Mouse (Mus musculus) mesoderm, embryonic 11.5 days (tissue): ENCODE measurements around the gene Stxbp2.

Source experiments
- DNase-seq: peaks from one replicate; pipeline ENCODE4 v3.0.0-alpha.2; 2012; ENCODE audit warnings: low read depth, low spot score

Gene Stxbp2

DNA sequence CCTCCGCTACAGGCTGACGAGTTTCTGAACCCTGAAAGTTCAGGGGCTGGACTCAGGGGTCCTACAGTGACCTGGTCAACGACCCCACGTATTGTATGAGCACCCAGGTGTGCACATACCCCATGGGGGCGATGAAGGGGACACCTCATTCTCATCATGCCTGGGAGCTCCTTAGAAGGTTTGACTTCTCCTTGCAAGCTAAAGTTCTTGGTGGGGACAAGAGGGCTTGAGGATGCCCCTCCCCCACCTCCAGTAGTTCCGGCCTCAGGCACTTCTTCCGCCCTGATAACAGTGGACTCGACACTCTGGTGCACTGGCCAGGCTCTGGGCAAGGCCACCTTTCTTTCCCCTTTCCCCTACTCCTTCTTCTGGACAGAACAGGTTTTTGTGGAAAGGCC is 722 bp downstream of the Stxbp2 start:
- DNase-seq: no peak

DNA sequence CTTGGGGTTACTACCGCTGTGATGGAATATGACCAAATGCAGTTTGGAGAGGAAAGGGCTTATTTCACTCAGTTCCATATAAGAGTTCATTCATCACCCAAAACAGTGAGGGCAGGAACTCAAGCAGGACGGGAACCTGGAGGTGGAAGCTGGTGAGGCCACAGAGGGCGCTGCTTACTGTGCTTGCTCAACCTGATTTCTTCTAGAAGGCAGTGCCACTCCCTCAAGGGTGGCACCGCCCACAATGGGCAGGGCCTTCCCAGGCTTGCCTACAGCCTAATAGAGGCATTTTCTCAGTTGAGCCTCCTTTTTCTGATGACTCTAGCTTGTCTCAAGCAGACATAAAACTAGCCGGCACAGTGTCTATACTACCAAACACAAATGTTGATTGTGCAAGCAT is 15.0 kb downstream of the Stxbp2 start:
- no peak for DNase-seq

DNA sequence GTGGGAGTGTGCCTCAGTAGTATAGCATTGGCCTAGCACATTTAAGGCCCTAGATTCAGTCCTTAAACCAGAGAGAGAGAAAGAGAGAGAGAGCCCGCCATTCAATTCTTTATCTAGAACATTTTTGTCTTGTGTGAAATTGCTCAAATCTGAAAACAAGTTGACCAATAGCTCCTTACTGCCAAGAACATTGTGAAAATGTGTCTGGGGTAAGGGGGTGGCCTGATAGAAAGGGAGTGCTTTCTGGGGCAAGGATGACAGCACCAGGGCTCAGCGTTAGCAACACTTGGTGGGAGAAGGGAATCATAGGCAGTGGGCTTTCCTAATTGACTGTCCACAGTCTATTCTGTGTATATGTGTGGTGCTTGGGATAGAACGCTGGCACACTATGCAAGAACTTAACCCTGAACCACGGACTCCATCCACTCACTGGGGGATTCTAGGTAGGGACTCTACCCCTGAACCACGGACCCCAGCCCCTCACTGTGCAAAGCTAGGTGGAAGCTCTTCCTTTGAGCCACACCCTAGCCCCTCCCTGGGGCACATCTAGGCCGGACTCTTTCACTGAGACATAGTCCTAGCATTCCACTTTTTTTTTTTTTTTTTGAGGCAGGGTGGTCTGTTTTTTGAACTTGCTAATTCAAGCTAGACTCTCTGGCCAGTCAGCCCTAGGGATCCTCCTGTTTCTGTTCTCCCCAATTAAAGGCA is 16.2 kb downstream of the Stxbp2 start:
- no peak for DNase-seq

DNA sequence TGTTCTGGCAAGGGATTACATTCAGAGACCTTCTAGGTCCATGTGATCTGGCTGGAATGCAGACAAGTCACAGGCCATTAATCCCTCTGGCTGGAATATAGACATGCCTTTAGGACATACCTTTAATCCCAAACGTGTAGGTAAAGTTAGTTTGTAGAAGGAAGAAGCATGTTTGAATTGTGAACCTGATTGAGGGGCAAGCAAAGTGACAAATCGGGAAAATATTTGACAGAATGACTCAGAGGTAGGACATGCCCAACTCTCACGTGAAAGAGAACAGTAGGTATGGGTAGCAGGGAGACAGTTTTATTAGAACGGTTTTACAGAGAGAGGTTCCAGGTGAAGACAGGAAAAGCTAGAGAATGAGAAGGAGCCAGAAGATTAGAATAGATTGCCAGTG is 16.8 kb downstream of the Stxbp2 start:
- no peak for DNase-seq

DNA sequence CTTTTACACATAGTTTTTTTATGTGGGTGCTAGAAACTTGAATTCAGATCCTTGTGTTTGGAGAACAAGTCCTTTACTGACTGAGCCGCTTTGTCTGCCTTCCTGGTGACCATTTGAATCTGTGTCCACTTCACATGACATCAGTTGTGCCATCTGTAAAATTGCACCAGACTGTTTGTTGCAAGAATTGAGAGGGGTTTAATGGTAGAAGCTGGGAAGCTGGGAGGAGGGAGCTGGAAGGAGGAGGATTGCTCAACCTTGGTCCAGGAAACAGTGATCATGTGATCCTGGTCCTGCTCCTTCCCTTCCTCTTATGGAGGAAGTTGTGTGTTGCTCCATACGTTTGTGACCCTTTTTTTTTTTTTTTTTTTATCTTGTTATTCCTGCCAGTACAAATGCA is 17.5 kb downstream of the Stxbp2 start:
- DNase-seq: no peak

DNA sequence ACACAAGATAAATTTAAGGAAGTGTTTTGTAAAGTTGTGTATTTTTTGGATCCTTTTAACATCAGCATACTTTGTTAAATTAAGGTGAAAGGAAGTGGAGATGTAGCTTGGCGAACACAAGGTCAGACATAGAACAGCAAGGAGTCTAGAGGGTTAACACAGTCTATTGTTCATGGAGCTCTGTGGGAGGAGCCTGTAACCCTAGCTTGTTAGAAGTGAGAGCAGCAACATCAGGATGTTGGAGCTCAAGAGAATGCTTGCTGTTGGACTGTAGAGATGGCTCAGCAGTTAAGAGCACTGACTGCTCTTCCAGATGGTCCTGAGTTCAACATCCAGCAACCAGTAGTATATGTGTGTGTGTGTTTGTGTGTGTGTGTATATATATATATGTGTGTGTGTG is 18.2 kb downstream of the Stxbp2 start:
- peak; percentile 28 for DNase-seq

DNA sequence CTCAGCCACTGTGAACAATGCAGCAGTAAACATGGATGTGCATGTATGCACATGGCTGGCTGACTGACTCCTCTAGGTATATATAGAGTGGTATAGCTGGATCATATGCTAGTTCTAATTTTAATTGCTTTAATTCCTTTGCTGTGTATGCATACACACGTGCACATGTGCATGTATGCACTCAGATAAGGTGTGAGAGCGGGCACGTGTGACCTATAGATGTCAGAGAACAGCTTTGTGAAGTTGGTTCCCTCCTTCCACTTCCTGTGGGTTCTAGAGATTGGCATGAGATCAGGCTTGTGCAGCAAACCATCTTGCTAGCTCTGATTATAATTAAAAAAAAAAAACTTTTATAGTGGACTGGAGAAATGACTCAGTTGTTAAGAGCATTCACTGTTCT is 22.1 kb downstream of the Stxbp2 start:
- no peak for DNase-seq

DNA sequence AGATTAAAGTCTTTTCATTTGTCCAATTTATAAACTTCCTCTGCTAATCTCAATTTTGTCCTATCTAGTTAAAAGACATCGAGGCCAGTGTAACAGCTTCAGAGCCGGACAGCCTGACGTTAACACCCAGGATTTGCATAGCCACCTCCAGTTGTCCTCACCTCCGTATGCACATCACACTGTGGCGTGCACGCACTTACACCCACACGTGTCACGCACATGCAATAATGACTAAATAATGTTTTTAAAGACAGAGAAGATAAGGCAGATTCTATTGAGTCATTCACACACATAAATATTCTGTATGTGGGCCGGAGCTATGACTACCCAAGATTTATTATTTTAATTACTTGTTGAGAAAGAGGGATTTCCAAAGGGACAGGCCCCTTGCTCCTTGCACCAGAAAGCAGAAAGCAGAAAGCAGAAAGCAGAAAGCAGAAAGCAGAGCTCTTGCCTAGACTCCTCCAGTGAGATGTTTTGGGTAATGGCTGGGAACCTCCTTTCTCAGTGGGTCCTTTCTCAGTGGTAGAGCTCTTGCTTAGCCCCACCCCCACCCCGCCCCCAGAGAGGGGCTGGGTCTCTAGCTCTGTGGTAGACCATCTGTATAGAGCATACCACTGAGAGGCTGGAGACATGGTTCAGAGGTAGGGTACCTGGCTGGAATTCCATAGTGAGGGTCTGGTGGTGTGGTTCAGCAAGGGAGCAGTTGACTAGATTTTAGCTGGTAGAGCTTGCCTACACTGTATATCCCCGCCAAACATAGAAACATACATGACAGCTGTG is 24.2 kb downstream of the Stxbp2 start:
- DNase-seq: no peak

DNA sequence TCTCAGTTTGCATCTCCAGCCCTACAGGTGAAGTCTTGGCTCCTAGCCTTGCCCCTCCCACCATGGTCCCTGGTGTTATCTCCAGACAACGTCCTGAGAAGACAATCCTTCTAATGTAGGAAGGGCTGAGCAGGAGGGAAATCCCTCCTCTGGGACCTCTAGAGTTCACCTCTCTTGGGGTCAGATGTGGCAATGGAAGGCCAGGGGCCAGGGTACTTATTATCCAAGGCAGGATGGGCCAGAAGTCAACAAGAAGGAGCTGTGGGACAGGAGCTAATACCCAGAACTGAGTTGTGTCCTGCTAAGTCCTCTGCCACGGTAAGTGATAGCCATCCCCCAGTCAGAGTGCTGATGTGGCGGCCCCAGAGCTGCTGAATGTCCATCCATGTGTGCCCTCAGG is 24.8 kb downstream of the Stxbp2 start, which contains the start of gene Retn:
Gene Retn (plus strand): TSS at position 245 of the 400 bp plus-strand sequence.
- no peak for DNase-seq

DNA sequence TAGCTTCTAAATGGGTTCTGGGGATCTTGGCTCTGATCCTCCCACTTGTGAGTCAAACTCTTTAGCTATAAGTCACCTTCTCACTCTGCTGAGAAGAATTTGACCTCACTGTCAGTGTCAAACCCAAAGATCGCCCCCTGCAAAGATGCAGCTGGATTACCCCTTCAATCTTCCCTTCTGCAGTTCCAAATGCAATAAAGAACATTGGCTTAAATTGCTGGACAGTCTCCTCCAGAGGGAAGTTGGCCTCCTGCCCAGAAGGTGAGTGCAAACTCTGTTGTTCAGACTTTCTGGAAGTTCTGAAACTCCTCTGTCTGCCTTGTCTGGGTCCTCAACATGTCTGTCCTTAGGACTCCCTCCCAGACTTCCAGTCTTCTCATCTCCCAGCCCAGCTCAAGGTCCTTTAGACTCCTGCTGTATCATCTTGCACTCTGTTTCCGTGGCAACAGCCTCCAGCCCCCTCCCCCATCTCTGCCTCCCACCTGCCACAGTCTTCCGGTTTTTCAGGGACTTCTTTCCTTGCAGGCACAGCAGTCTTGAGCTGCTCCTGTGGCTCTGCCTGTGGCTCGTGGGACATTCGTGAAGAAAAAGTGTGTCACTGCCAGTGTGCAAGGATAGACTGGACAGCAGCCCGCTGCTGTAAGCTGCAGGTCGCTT is 26.1 kb downstream of the Stxbp2 start:
- peak; percentile 17 for DNase-seq

DNA sequence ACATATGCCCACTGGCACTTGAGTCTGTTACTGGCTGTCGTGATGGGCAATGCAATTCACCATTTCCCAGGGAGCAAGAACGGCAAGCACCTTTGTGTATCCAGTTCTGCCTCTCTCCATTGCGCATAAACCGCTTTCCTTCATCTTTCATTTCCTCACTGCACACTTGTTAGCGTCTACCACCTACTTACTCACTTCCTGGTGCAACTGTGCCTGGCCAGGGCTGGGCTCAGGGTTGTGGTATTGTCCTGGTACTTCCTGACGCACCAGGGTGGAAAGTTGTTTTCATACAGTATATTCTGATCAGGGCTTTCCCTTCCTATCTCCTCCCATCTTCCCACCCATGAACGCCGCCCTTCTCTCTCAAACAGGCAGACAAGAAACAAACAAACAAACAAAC is 30.1 kb downstream of the Stxbp2 start:
- no peak for DNase-seq

DNA sequence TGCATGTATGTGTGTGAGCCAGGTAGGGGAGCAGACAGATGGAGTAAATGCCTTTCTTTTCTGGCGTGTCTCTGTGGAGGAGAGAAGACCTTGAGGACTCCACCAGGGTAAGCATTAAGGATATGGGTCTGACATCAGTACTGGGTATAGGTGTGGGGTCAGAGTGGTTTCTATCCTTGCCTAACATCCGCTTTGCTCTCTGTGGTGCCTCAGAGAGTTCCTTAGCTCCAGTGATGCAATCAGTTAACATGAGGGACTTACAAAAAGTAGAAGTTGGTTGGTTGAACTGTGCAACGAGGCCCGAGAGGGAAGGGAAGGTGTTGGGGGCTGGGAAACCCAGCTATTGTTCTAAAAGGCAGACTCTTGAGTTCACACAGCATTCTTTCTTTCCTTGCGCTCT is 33.6 kb downstream of the Stxbp2 start:
- DNase-seq: no peak

DNA sequence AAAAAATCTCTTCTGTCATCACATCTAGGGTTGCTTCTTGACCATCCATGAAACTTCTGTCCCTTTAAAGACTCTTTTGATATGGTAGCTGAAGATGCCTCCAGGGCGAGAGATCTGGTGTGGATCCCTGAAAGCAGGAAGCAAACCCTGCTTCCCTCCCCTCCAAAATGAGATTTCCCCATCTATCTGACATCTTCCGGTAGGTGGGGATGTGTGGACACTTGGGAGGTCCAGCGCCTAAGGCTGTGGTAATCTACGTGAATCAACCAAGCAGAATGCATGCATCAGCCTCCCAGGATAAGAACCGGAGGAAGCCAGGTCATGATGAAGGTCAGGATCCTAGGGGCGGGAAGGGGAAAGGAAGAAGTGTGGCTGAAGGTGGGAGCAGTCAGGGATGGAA is 34.8 kb downstream of the Stxbp2 start, which contains the start of gene Mcemp1:
Gene Mcemp1 (plus strand): TSS at position 248 of the 400 bp plus-strand sequence.
- no peak for DNase-seq

DNA sequence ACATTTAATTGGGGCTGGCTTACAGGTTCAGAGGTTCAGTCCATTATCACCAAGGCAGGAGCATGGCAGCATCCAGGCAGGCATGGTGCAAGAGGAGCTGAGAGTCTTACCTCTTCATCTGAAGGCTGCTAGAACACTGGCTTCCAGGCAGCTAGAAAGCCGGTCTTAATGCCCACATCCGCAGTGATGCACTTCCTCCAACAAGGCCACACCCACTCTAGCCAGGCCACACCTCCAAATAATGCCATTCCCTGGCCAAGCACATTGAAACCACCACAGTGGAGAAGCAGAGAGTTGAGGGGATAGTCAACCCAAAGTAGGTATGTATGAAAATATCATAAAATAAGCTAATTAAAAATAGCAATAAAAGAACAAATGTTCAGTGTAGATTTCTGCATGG is 39.6 kb downstream of the Stxbp2 start:
- DNase-seq: no peak

DNA sequence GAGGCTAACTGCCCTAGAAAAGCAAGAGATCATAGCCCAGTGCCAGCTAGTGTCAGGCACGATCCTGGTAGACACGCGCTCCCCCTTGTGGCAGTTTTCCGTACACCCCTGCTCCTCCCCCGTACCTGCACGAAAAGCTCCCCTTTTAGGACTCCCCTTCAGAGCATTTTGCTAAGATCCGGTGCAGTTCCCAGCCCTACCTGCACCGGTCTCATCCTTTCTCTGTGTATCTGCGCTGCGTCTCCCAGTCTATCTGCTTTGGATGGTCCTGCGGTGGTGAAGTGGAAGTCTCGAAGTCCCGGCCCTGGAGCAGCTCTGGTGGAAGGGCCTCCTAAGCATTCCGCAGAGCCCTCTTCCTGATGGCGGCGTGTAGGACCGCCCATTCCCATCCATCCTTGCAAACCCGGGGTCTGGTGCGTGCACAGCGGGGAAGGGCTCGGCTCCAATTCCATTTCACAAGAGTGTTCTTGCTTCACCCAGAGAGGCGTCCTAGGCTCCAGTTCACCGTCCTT is 41.3 kb downstream of the Stxbp2 start, which contains the start of gene Fcor:
Gene Fcor (minus strand): TSS at position 383 of the 512 bp plus-strand sequence.
- DNase-seq: peak; percentile 86

DNA sequence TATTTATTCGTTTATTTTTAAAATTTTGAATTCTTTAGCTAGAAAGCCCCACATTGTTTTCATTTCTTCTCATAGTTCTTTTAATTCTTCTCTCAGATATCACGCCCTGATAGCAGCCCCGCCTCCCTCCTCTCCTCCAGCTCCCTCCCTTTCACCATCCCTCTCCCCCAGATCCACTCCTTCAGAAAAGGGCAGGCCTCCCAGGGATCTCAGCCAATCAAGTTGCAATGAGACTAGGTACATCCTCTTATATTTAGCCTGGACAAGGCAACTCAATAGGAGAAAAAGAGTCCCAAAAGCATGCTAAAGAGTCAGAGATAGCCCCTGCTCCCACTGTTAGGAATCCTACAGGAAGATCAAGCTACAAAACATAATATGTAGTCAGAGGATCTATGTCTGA is 43.9 kb downstream of the Stxbp2 start:
- DNase-seq: no peak

DNA sequence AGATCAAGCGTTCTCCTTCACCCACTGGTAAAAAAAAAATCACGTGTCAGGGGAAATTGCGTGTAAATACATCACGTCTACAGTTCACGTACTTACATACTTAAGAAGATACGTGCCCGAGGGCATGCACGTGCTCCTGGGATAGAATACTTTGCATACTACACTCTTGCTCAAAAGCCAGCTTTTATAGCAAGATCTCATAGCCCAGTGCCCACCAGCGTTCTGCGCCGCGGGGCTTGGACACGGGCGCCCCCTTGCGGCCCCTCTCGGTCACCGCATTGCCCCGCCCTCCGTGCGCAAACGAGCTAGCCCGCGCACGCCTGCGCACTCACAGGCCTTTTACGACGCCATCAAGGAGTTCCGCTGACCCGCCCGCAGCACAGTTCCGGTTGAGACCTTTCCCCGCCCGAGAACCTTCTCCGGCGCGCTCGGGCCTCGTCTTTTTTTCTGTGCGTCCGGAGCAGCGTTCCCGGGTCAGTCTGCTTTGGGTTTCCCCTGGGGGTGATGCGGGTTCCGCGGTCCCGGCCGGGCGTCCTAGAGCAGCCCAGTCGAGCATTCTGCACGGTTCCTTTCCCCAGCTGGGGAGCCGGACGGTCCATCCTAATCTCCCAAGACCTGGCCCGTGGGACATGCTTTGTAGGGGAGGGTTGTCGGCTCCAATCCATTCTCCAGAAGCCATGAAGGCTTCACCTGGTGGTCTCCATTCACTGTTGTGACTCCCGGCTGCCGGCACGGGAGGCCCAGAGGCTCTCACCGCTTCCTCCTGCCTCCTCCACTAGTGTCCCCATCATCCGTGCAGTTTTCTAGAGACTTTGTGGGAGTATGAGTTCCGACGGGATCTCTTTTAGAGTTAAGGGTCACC is 45.6 kb downstream of the Stxbp2 start, which contains the start of gene Trappc5:
Gene Trappc5 (plus strand): TSS at position 169 of the 862 bp plus-strand sequence.
- DNase-seq: peak; percentile 95

DNA sequence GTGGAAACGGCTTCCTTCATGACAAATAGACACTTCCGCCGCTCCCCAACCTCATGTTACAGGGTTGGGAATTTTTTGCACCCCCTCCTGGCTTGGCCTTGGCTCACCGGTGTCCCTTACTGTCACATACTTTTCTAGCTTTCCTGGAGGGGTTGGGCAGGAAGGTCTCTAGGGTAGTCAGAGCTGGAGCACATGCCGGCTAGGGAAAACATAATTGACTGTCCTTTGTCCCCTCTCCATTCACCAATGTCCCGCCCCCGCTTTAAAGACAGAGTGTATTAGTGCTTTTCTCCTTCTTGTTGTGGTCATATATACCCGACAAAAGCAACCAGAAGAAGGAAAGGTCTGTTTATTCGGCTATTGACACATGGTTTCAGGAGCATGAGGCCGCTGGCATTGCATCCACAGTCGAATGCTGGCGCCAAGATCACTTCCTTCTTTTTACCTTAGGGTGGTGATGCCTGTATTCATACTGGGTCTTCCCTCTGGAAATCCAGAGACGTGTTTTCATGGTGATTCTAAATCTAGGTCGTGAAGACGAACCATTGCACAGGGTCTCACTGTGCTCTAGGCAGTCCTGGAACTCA is 46.3 kb downstream of the Stxbp2 start:
- peak; percentile 25 for DNase-seq

DNA sequence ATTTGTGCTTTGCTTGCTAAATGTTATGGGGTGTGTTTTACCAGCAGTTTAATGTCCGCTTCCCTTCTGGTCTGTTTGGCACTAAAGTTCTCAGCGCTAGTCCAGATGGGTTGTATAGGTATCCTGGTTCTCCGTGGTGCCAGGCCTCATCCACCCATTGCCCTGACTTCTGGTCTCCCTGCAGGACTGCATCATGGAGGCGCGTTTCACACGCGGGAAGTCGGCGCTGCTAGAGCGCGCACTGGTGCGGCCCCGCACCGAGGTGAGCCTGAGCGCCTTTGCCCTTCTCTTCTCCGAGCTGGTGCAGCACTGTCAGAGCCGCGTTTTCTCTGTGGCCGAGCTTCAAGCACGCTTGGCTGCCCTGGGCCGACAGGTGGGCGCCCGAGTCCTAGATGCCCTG is 48.1 kb downstream of the Stxbp2 start:
- DNase-seq: no peak

DNA sequence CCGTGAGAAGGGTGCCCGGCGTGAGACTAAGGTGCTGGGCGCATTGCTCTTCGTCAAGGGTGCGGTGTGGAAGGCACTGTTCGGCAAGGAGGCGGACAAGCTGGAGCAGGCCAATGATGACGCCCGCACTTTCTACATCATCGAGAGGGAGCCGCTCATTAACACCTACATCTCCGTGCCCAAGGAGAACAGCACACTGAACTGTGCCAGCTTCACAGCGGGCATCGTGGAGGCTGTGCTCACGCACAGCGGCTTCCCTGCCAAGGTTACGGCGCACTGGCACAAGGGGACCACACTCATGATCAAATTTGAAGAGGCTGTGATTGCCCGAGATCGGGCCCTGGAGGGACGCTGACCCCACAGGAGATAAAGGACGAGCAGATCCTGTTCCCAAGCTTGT is 48.5 kb downstream of the Stxbp2 start:
- no peak for DNase-seq

DNA sequence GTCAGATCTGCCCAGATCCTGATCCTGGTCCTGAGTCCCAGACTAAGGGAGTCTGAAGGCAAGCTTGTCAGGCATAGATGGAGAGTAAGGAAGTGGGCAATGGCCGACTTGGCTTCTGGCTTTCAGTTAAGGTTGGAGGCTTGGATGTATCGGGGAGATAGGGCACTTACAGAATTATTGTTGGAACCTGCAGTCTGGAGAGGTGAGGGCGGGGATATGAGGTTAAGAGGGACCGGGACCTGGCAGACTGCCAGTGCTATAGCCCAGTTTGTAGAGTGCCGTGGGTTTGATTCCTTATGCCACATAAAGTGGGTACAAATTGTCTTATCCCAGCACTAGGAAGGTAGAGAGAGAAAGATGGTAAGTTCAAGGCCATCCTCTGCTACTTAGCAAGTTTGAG is 48.9 kb downstream of the Stxbp2 start:
- no peak for DNase-seq
